Mouse (Mus musculus) erythroblast, embryonic 14.5 days (primary cell): Measurements from ENCODE around the gene Card19.

Experiments used
- GATA1 ChIP-seq: IDR thresholded peaks from 2 replicates; pipeline ENCODE4 v1.6.1; 2012; ENCODE audit warnings: low read length, inconsistent platforms, mixed read lengths
- TAL1 ChIP-seq: IDR thresholded peaks from 3 replicates; pipeline ENCODE4 v1.6.1; 2012; ENCODE audit warnings: low read length, inconsistent platforms, mixed read lengths

- TF ChIP-seq TAL1, result no peak
- TF ChIP-seq GATA1, result no peak
Measured at GRCm38 (mm10) chr13:49195651-49196050, 20.2 kb downstream of the Card19 start.
